Mouse (Mus musculus): ENCODE data around the gene Gm20388.
"Not testable (repeated sequence)": the region's sequence is repeated elsewhere in the genome, so short reads cannot be mapped to it uniquely, and the experiment has no call there.

- TF ChIP-seq CTCF, EP300 (IDR thresholded peaks at IDR 0.05; ENCODE audit: low read depth): not testable (repeated sequence)
These were observed 3347.0 kb downstream of the Gm20388 start for GRCm38 (mm10) chr8:123257593-123257992.
